Mouse (Mus musculus) lung, embryonic 14.5 days (tissue): Measurements from ENCODE around the gene Egfl7. TPM values are rescaled to one million over a fixed set of nuclear protein-coding genes. Genes with fewer than 3 reads are reported as not detected.
A peak's percentile ranks its signal among the peaks of the same experiment; 100 is the strongest.

Source experiments
- ATAC-seq: fragments of 200-750 bp; cut with Nextera tagmentation; 2 replicates; pipeline ENCODE4 v1.8.0; 2017; ENCODE audit warnings: mild to moderate bottlenecking, moderate TSS enrichment, moderate library complexity; ENCODE audit not compliant: insufficient read depth
- DNase-seq: peaks from one replicate; pipeline ENCODE4 v3.0.0-alpha.2; 2015
- H3K27ac ChIP-seq: fragments of 300-500 bp; sonication (generic); 2 replicates; pipeline ENCODE4 v1.5.1; 2014; ENCODE audit warnings: low read depth, mild to moderate bottlenecking, moderate library complexity
- H3K27me3 ChIP-seq: fragments of 300-500 bp; sonication (generic); 2 replicates; pipeline ENCODE4 v1.6.1; 2014; ENCODE audit warnings: low read length, control low read depth; ENCODE audit not compliant: insufficient read depth
- H3K36me3 ChIP-seq: fragments of 300-500 bp; sonication (generic); 2 replicates; pipeline ENCODE4 v1.6.1; 2014; ENCODE audit warnings: control low read depth; ENCODE audit not compliant: insufficient read depth
- H3K4me1 ChIP-seq: fragments of 300-500 bp; sonication (generic); 2 replicates; pipeline ENCODE4 v1.6.1; 2014; ENCODE audit warnings: antibody characterized with exemption, control low read depth; ENCODE audit not compliant: insufficient read depth
- H3K4me2 ChIP-seq: fragments of 300-500 bp; sonication (generic); 2 replicates; pipeline ENCODE4 v1.6.1; 2014; ENCODE audit warnings: mild to moderate bottlenecking
- H3K4me3 ChIP-seq: fragments of 300-500 bp; sonication (generic); 2 replicates; pipeline ENCODE4 v1.5.1; 2014; ENCODE audit warnings: low read depth, low read length
- H3K9ac ChIP-seq: fragments of 300-500 bp; sonication (generic); 2 replicates; pipeline ENCODE4 v1.6.1; 2014
- H3K9me3 ChIP-seq: fragments of 300-500 bp; sonication (generic); 2 replicates; pipeline ENCODE4 v1.6.1; 2016; ENCODE audit warnings: low read depth, low read length, control low read depth
- CTCF ChIP-seq: IDR thresholded peaks from 2 replicates; pipeline ENCODE4 v1.5.1; 2016; ENCODE audit warnings: antibody characterized with exemption, low read depth
- WGBS: fragments of 180-500 bp; shearing (Covaris S2); extraction: QIAGEN DNeasy Blood & Tissue Kit; methylation state at CpG from one replicate; pipeline ENCODE4 v1.1.7; 2014; 5-methylcytosine and 5-hydroxymethylcytosine counted together
- microRNA counts: library from miRNA; unstranded; fragments of <30 nt; microRNA quantifications from one replicate; lab custom pipeline; 2016
- microRNA-seq: library from miRNA; unstranded; fragments of <30 nt; microRNA quantifications from one replicate; pipeline ENCODE4, GENCODE M21; 2016; ENCODE audit warnings: borderline number of aligned reads
- polyA plus RNA-seq: library from polyadenylated mRNA; unstranded; fragments of >200 nt; fragmentation: Nextera tagmentation; extraction: Ambion mirVana; gene quantifications from 2 replicates; pipeline ENCODE4 v1.2.1, GENCODE M21; 2014

Egfl7 gene
- polyA plus RNA-seq, 1 experiment from 2014 or later = 311 TPM

GRCm38 (mm10) chr2:26637316-26637932 is 57.6 kb downstream of the Egfl7 start:
- 70% methylated on average over 4 of the region's 4 CpGs for WGBS
- Histone ChIP-seq H3K9ac (0 out of 2 replicates have a peak overlapping the region, but pooled peaks have one; percentile 99), H3K27ac (no peak overlapping the region), H3K4me2 (peak overlapping the region; percentile 72; the same call in 1 of the 2 replicates), H3K9me3 (no peaks in the 10 kb centered on the region), H3K4me3 (peak overlapping the region; percentile 85; the same call in 1 of the 2 replicates), H3K27me3 (no peaks in the 10 kb centered on the region), H3K4me1 (peaks cover 10% of the 10 kb centered on the region), H3K36me3 (peaks cover 50% of the 10 kb centered on the region)
- no peak for ATAC-seq
- DNase-seq = no peak
- no peak for TF ChIP-seq CTCF

- H3K9ac ChIP-seq = peak overlapping the region; percentile 99
- peaks cover 10% of the 10 kb centered on the region for H3K4me1 ChIP-seq
- H3K4me2 ChIP-seq = peak overlapping the region; percentile 72
- no peaks in the 10 kb centered on the region for H3K9me3 ChIP-seq
- WGBS = 72% methylated on average over 5 of the region's 5 CpGs
- TF ChIP-seq CTCF = no peak
- peaks cover 50% of the 10 kb centered on the region for H3K36me3 ChIP-seq
- DNase-seq (no peak), ATAC-seq (no peak)
- peak overlapping the region; percentile 85 for H3K4me3 ChIP-seq
- no peak overlapping the region; the same call in 1 of the 2 replicates for H3K27ac ChIP-seq
- no peaks in the 10 kb centered on the region for H3K27me3 ChIP-seq
These were observed 58.2 kb downstream of the Egfl7 start for GRCm38 (mm10) chr2:26638039-26638438.

GRCm38 (mm10) chr2:26638572-26638971 is 58.8 kb downstream of the Egfl7 start:
- H3K36me3 ChIP-seq = peaks cover 48% of the 10 kb centered on the region
- H3K4me3 ChIP-seq = peak overlapping the region; percentile 85
- peak overlapping the region; percentile 72 for H3K4me2 ChIP-seq
- no peaks in the 10 kb centered on the region for H3K27me3 ChIP-seq
- peak overlapping the region; percentile 99 for H3K9ac ChIP-seq
- H3K9me3 ChIP-seq = no peaks in the 10 kb centered on the region
- ATAC-seq (no peak), DNase-seq (no peak)
- no peak overlapping the region for H3K27ac ChIP-seq
- no peak for TF ChIP-seq CTCF
- WGBS = 63% methylated on average over 5 of the region's 5 CpGs
- H3K4me1 ChIP-seq = peaks cover 10% of the 10 kb centered on the region

DNA sequence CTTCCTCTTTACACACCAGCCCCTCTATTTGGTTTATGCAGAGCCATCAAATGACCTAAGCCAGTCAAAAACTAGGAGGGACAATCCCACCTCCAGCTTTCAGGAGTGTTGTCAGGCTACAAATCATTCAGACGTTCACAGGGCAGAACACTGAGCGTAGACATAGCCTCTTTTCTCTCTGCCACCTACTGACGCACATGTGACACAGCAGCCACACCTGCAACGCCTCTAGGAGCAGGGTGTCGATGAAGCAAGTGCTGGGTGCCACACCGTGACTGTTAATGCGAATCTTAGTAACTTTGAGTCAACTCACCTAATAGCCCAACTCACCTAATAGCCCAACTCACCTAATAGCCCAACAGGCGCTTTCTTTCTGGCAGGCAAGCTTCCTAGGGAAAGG is 59.3 kb downstream of the Egfl7 start:
- Histone ChIP-seq H3K9ac (peak overlapping the region; percentile 99), H3K27ac (no peak overlapping the region), H3K9me3 (no peaks in the 10 kb centered on the region), H3K4me3 (peak overlapping the region; percentile 85), H3K4me2 (peak overlapping the region; percentile 72), H3K4me1 (peaks cover 10% of the 10 kb centered on the region), H3K27me3 (no peaks in the 10 kb centered on the region), H3K36me3 (peaks cover 45% of the 10 kb centered on the region)
- WGBS = 5% methylated on average over 8 of the region's 8 CpGs
- peak; percentile 66 for TF ChIP-seq CTCF
- DNase-seq (peak; percentile 71), ATAC-seq (no peak)

GRCm38 (mm10) chr2:26639838-26640830 is 60.3 kb downstream of the Egfl7 start:
- H3K27ac ChIP-seq = peak overlapping the region; percentile 83
- H3K27me3 ChIP-seq = no peaks in the 10 kb centered on the region
- peaks cover 37% of the 10 kb centered on the region for H3K36me3 ChIP-seq
- H3K9me3 ChIP-seq = no peaks in the 10 kb centered on the region
- peaks cover 10% of the 10 kb centered on the region for H3K4me1 ChIP-seq
- peak overlapping the region; percentile 72 for H3K4me2 ChIP-seq
- peak; percentile 97 for TF ChIP-seq CTCF
- WGBS = 4% methylated on average over 49 of the region's 49 CpGs
- peak; percentile 81 for ATAC-seq
- H3K4me3 ChIP-seq = peak overlapping the region; percentile 85
- DNase-seq = peak; percentile 100
- H3K9ac ChIP-seq = peak overlapping the region; percentile 99

DNA sequence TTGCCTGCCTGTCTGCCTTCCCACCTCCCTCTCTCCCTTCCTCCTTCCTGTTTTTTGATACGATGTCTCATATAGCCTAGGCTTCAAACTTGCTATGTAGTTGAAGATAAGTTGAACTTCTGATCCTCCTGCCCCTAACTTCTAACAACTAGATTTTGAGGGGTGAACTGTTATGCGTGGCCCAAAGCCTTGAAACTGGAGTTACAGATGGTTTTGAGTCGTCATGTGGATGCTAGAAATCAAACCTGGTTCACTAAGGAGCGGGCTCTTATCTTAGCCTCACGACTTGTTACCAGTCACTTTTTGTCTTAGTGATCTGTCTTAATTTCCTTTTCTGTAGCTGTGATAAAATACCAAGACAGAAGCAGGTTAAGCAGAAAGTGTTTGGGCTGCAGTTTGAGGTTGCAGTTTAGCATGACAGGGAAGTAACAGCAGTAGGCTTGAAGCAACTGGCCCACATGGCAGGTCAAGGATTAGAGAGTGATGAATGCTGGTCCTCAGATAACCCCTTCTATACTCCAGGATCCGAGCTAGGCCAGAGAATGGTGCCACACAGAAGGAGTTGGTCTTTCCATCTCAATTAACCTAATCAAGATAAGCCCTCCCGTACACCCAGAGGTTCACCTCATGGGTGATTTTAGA is 61.3 kb downstream of the Egfl7 start:
- 58% methylated on average over 7 of the region's 7 CpGs for WGBS
- no peak overlapping the region for H3K4me3 ChIP-seq
- peaks cover 10% of the 10 kb centered on the region for H3K4me1 ChIP-seq
- TF ChIP-seq CTCF = no peak
- no peaks in the 10 kb centered on the region for H3K9me3 ChIP-seq
- DNase-seq (no peak), ATAC-seq (no peak)
- H3K36me3 ChIP-seq = peaks cover 27% of the 10 kb centered on the region
- no peak overlapping the region for H3K4me2 ChIP-seq
- no peak overlapping the region; the same call in 1 of the 2 replicates for H3K9ac ChIP-seq
- no peak overlapping the region for H3K27ac ChIP-seq
- H3K27me3 ChIP-seq = no peaks in the 10 kb centered on the region

MicroRNAs encoded within 50 kb of the gene (microRNA counts, 519-probe panel; counts per million panel counts)
- microRNA mmu-miR-126-3p (lab: Ali Mortazavi, UCI) = 5,080 counts per million, percentile 96 among the panel's probes with 10 or more counts
- microRNA mmu-miR-126-5p (lab: Ali Mortazavi, UCI) = 4,349 counts per million, percentile 90 among the panel's probes with 10 or more counts

Small RNAs within 50 kb of the gene (microRNA-seq; reads per million reads assigned to microRNA genes)
- 6.9 reads per million, percentile 22 among the genes with 10 or more reads in this experiment for gene Mir126a
- not detected for gene Mir126b

Other genes with a start within 250 kb of the Egfl7 start
- 29.1 and 32.1 TPM in 2 replicates for gene Dnlz, start 227.9 kb upstream of the Egfl7 start, polyA plus RNA-seq
- gene Card9, start 219.1 kb upstream of the Egfl7 start, polyA plus RNA-seq = 2.4 and 2.8 TPM in 2 replicates
- 28.1 and 32.8 TPM in 2 replicates for gene Snapc4, start 199.4 kb upstream of the Egfl7 start, polyA plus RNA-seq
- gene Entr1, start 190.7 kb upstream of the Egfl7 start, polyA plus RNA-seq = 103 and 116 TPM in 2 replicates
- gene Pmpca, start 190.7 kb upstream of the Egfl7 start, polyA plus RNA-seq = 97.4 and 104 TPM in 2 replicates
- gene Inpp5e, start 170.8 kb upstream of the Egfl7 start, polyA plus RNA-seq = 18.6 and 22.4 TPM in 2 replicates
- gene Sec16a, start 134.8 kb upstream of the Egfl7 start, polyA plus RNA-seq = 36.0 and 36.5 TPM in 2 replicates
- gene Notch1, start 63.4 kb upstream of the Egfl7 start, polyA plus RNA-seq = 37.7 and 44.0 TPM in 2 replicates
- gene Gm20532, start 6.6 kb downstream of the Egfl7 start, polyA plus RNA-seq = not detected in 2 replicates
- gene Agpat2, start 24.4 kb downstream of the Egfl7 start, polyA plus RNA-seq = 30.2 and 32.9 TPM in 2 replicates
- 28.3 and 30.0 TPM in 2 replicates for gene Fam69b, start 48.4 kb downstream of the Egfl7 start, polyA plus RNA-seq
- not detected in 2 replicates for gene Lcn4, start 91.3 kb downstream of the Egfl7 start, polyA plus RNA-seq